Comparison of ENCODE assay signal across 22 mouse cellular contexts in the genomic region with DNA sequence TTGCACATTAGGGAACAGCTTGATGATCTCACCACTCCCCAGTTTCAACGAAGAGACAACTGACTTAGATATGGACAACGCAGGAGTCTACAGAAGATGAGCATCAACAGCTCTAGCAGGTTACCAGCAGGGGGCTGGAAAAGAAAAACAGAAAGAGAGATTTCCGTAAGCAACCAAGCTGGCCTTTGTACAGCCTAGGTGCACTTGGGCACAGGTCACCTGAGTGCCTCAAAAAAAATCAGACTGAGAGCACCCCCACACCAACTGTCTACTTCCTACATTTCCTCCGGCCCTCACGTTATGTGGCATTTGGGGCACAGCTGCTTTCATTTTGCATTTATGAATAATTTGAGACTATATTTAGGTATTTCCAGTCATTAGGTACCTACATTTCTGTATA.
DNase-seq lines count a peak whose midpoint lies in the region; ATAC-seq and TF ChIP-seq lines count a peak whose summit lies in the region.
"Had no signal": no experiment of that assay in that cellular context is flagged by ENCODE, and none has a peak within 500 bp of the region (broad histone marks: within the 10 kb centered on the region; RNA-seq: fewer than 3 reads in every experiment).

No protein-coding gene starts in this region.

- ATAC-seq in granulocyte monocyte progenitor cell, adult 5-6 weeks (replicated peaks; ENCODE audit: poor library complexity, severe bottlenecking): peak; percentile 25; the same call in 1 of the 2 replicates
- ATAC-seq in hindbrain, postnatal 0 days: no peak
- no peak for ATAC-seq in hindbrain, embryonic 14.5 days (ENCODE audit: low FRiP score)
- ATAC-seq in heart, embryonic 11.5 days (replicated peaks; ENCODE audit: insufficient number of reproducible peaks, low FRiP score, low TSS enrichment): no peak
- ATAC-seq: forebrain, embryonic 14.5 days had no signal

- no peak overlapping the region for H3K9ac ChIP-seq in hindbrain, postnatal 0 days (replicated peaks; ENCODE audit: low read length)
- no peak overlapping the region for H3K9ac ChIP-seq in hindbrain, embryonic 14.5 days
- H3K9ac ChIP-seq in heart, embryonic 11.5 days (ENCODE audit: low read depth, low read length): no peak overlapping the region
- H3K9ac ChIP-seq: limb, embryonic 15.5 days had no signal

- DNase-seq in left cerebral cortex, adult 2 months (ENCODE audit: extremely low spot score in 1 of 2, low spot score in 2 of 2): no peak
- no peak for DNase-seq in left cerebral cortex, postnatal 36 days (ENCODE audit: low spot score in 2 of 2)
- peak; percentile 18 for DNase-seq in thymus, postnatal 0 days (ENCODE audit: low spot score)
- no peak for DNase-seq in thymus, postnatal 4 days
- DNase-seq in hindbrain, postnatal 0 days (ENCODE audit: low spot score): no peak
- no peak for DNase-seq in hindbrain, embryonic 14.5 days (ENCODE audit: low spot score)
- DNase-seq: adrenal gland, postnatal 25 days; cerebellum, adult 8-10 months; cerebellum, postnatal 36 days; gastrocnemius, adult 2 months; kidney, adult 2 months; kidney, postnatal 14 days; lung, adult 18-20 months; retina, postnatal 1 day; thymus, postnatal 25 days had no signal

- H3K4me3 ChIP-seq in left cerebral cortex, adult 2 months: no peak overlapping the region
- no peak overlapping the region for H3K4me3 ChIP-seq in hindbrain, postnatal 0 days (ENCODE audit: low read length)
- H3K4me3 ChIP-seq in hindbrain, embryonic 14.5 days (replicated peaks; ENCODE audit: low read length): no peak overlapping the region
- H3K4me3 ChIP-seq in heart, embryonic 11.5 days (ENCODE audit: low read depth, low read length): no peak overlapping the region
- H3K4me3 ChIP-seq: gastrocnemius, adult 2 months; heart, embryonic 10.5 days; limb, embryonic 15.5 days had no signal

- H3K9me3 ChIP-seq in hindbrain, postnatal 0 days (ENCODE audit: low read length): no peaks in the 10 kb centered on the region
- H3K9me3 ChIP-seq in hindbrain, embryonic 14.5 days (ENCODE audit: control insufficient read depth, low read length): no peaks in the 10 kb centered on the region
- no peaks in the 10 kb centered on the region for H3K9me3 ChIP-seq in heart, embryonic 11.5 days (replicated peaks; ENCODE audit: control insufficient read depth, low read length)
- H3K9me3 ChIP-seq: heart, embryonic 10.5 days; limb, embryonic 15.5 days had no signal

- TF ChIP-seq CTCF in left cerebral cortex, adult 2 months (IDR thresholded peaks at IDR 0.05): peak; percentile 1; the same call in 1 of the 2 replicates
- TF ChIP-seq CTCF in hindbrain, postnatal 0 days (IDR thresholded peaks at IDR 0.05; ENCODE audit: low read depth): no peak

- no peaks in the 10 kb centered on the region for H3K27me3 ChIP-seq in hindbrain, postnatal 0 days (ENCODE audit: insufficient read depth, low read length)
- H3K27me3 ChIP-seq in hindbrain, embryonic 14.5 days (ENCODE audit: control insufficient read depth, insufficient read depth, low read length): no peaks in the 10 kb centered on the region
- no peaks in the 10 kb centered on the region for H3K27me3 ChIP-seq in heart, embryonic 11.5 days (ENCODE audit: control insufficient read depth, insufficient read depth, low read length)
- H3K27me3 ChIP-seq: limb, embryonic 15.5 days had no signal

- H3K36me3 ChIP-seq in hindbrain, postnatal 0 days (ENCODE audit: insufficient read depth, low read length): no peaks in the 10 kb centered on the region
- H3K36me3 ChIP-seq in hindbrain, embryonic 14.5 days (replicated peaks; ENCODE audit: control insufficient read depth, insufficient read depth): no peaks in the 10 kb centered on the region
- H3K36me3 ChIP-seq in heart, embryonic 11.5 days (ENCODE audit: control insufficient read depth, insufficient read depth, low read length): no peaks in the 10 kb centered on the region
- H3K36me3 ChIP-seq: heart, embryonic 10.5 days; limb, embryonic 15.5 days had no signal

- H3K4me1 ChIP-seq in hindbrain, postnatal 0 days (ENCODE audit: insufficient read depth, low read length): no peaks in the 10 kb centered on the region
- H3K4me1 ChIP-seq in hindbrain, embryonic 14.5 days (replicated peaks; ENCODE audit: control insufficient read depth, insufficient read depth, low read length): 0 out of 2 replicates have a peak, but pooled peaks cover 3% of the 10 kb centered on the region
- no peaks in the 10 kb centered on the region for H3K4me1 ChIP-seq in heart, embryonic 11.5 days (ENCODE audit: control insufficient read depth, insufficient read depth, low read length)
- H3K4me1 ChIP-seq: heart, embryonic 10.5 days; limb, embryonic 15.5 days had no signal

- no peak overlapping the region for H3K27ac ChIP-seq in left cerebral cortex, adult 2 months
- no peak overlapping the region for H3K27ac ChIP-seq in hindbrain, postnatal 0 days
- H3K27ac ChIP-seq in hindbrain, embryonic 14.5 days: no peak overlapping the region
- no peak overlapping the region for H3K27ac ChIP-seq in heart, embryonic 11.5 days (ENCODE audit: low read depth, low read length)
- H3K27ac ChIP-seq: heart, embryonic 10.5 days; limb, embryonic 15.5 days; macrophage had no signal

- intact Hi-C loops in left cerebral cortex, adult 2 months (cut with DNase I): no loop called here
- intact Hi-C loops in left cerebral cortex, postnatal 36 days (cut with DNase I): no loop called here

- H3K4me2 ChIP-seq in hindbrain, postnatal 0 days (ENCODE audit: low read depth, low read length): no peak overlapping the region
- no peak overlapping the region for H3K4me2 ChIP-seq in hindbrain, embryonic 14.5 days (replicated peaks)
- no peak overlapping the region for H3K4me2 ChIP-seq in heart, embryonic 11.5 days
- H3K4me2 ChIP-seq: limb, embryonic 15.5 days; midbrain, embryonic 11.5 days had no signal

- WGBS in hindbrain, postnatal 0 days: 71% methylated on average over 5 of the region's 5 CpGs
- 66% methylated on average over 5 of the region's 5 CpGs for WGBS in hindbrain, embryonic 14.5 days
- WGBS in heart, embryonic 11.5 days (ENCODE audit: insufficient replicate concordance): 70% methylated on average over 5 of the region's 5 CpGs
